Mouse (Mus musculus): ENCODE results near the gene Krt80. TPM values are rescaled to one million over a fixed set of nuclear protein-coding genes. Genes with fewer than 3 reads are reported as not detected.

Gene Krt80
- total RNA-seq (2022) = under 1 TPM in 3 of 4 experiments, not detected in 1; 0.17 to 0.48 (median 0.43) TPM

- no peak for DNase-seq (ENCODE audit: low spot score in 2 of 2)
Observed at GRCm38 (mm10) chr15:101370101-101370911, at the start of gene Krt80. Gene Krt80 (minus strand): TSS chr15:101370162.

GRCm38 (mm10) chr15:101418950-101419349, 49.0 kb upstream of the Krt80 start:
- DNase-seq (ENCODE audit: low spot score in 2 of 2) = peak in 1 of 2 experiments; percentile 23

- DNase-seq (ENCODE audit: low spot score in 2 of 2) = no peak
Observed at GRCm38 (mm10) chr15:101414807-101415565, 45.0 kb upstream of the Krt80 start.

GRCm38 (mm10) chr15:101413916-101414635, 44.1 kb upstream of the Krt80 start:
- no peak for DNase-seq (ENCODE audit: low spot score in 2 of 2)

- no peak for DNase-seq (ENCODE audit: low spot score in 2 of 2)
Observed at GRCm38 (mm10) chr15:101412188-101412587, 42.2 kb upstream of the Krt80 start.

- DNase-seq (ENCODE audit: low spot score in 2 of 2) = no peak
Observed at GRCm38 (mm10) chr15:101410775-101411174, 40.8 kb upstream of the Krt80 start, which contains the start of gene Krt7. Gene Krt7 (plus strand): TSS chr15:101411043.

- DNase-seq (ENCODE audit: low spot score in 2 of 2) = no peak
Observed at GRCm38 (mm10) chr15:101398269-101398668, 28.3 kb upstream of the Krt80 start.

- DNase-seq (ENCODE audit: low spot score in 2 of 2) = no peak
Observed at GRCm38 (mm10) chr15:101397683-101398082, 27.7 kb upstream of the Krt80 start.

- no peak for DNase-seq (ENCODE audit: low spot score in 2 of 2)
Observed at GRCm38 (mm10) chr15:101396921-101397320, 27.0 kb upstream of the Krt80 start.

GRCm38 (mm10) chr15:101396466-101396865, 26.5 kb upstream of the Krt80 start:
- no peak for DNase-seq (ENCODE audit: low spot score in 2 of 2)

GRCm38 (mm10) chr15:101394908-101395307, 24.9 kb upstream of the Krt80 start:
- no peak for DNase-seq (ENCODE audit: low spot score in 2 of 2)

GRCm38 (mm10) chr15:101392251-101392650, 22.3 kb upstream of the Krt80 start:
- no peak for DNase-seq (ENCODE audit: low spot score in 2 of 2)

- no peak for DNase-seq (ENCODE audit: low spot score in 2 of 2)
Observed at GRCm38 (mm10) chr15:101390203-101390602, 20.2 kb upstream of the Krt80 start.

- DNase-seq (ENCODE audit: low spot score in 2 of 2) = no peak
Observed at GRCm38 (mm10) chr15:101388034-101388541, 18.1 kb upstream of the Krt80 start.

- DNase-seq (ENCODE audit: low spot score in 2 of 2) = no peak
Observed at GRCm38 (mm10) chr15:101387176-101387575, 17.2 kb upstream of the Krt80 start.

GRCm38 (mm10) chr15:101385064-101385463, 15.1 kb upstream of the Krt80 start:
- DNase-seq (ENCODE audit: low spot score in 2 of 2) = no peak

GRCm38 (mm10) chr15:101384610-101385009, 14.6 kb upstream of the Krt80 start:
- no peak for DNase-seq (ENCODE audit: low spot score in 2 of 2)

- no peak for DNase-seq (ENCODE audit: low spot score in 2 of 2)
Observed at GRCm38 (mm10) chr15:101382811-101383210, 12.8 kb upstream of the Krt80 start.

- no peak for DNase-seq (ENCODE audit: low spot score in 2 of 2)
Observed at GRCm38 (mm10) chr15:101381758-101382157, 11.8 kb upstream of the Krt80 start.

- no peak for DNase-seq (ENCODE audit: low spot score in 2 of 2)
Observed at GRCm38 (mm10) chr15:101378646-101379045, 8.7 kb upstream of the Krt80 start.

GRCm38 (mm10) chr15:101376776-101377061, 6.8 kb upstream of the Krt80 start:
- no peak for DNase-seq (ENCODE audit: low spot score in 2 of 2)

Measured in layer of hippocampus, adult 8-10 months (tissue).